In genomic region chr19:24469216-24469615, GRCm38 (mm10) we compare ENCODE assay signal across 28 mouse cellular contexts. TPM values are rescaled to one million over a fixed set of nuclear protein-coding genes. Genes with fewer than 3 reads are reported as not detected.
DNase-seq lines count a peak whose midpoint lies in the region; ATAC-seq lines count a peak whose summit lies in the region.
"Had no signal": no experiment of that assay in that cellular context is flagged by ENCODE, and none has a peak within 500 bp of the region (broad histone marks: within the 10 kb centered on the region; RNA-seq: fewer than 3 reads in every experiment).

No protein-coding gene starts in this region.

- ATAC-seq in heart, embryonic 11.5 days (replicated peaks; ENCODE audit: insufficient number of reproducible peaks, low FRiP score, low TSS enrichment) = no peak
- ATAC-seq in heart, embryonic 16.5 days (replicated peaks; ENCODE audit: extremely low read depth, insufficient read depth, low FRiP score) = 0 out of 2 replicates have a peak, but pooled peaks have one; percentile 49
- ATAC-seq in kidney, embryonic 15.5 days (replicated peaks; ENCODE audit: low FRiP score) = peak; percentile 79
- ATAC-seq: forebrain, embryonic 14.5 days; Patski had no signal

- H3K4me1 ChIP-seq in heart, embryonic 11.5 days (ENCODE audit: control insufficient read depth, insufficient read depth, low read length) = peaks cover 12% of the 10 kb centered on the region; the same call in 1 of the 2 replicates
- peaks cover 18% of the 10 kb centered on the region for H3K4me1 ChIP-seq in heart, embryonic 16.5 days (ENCODE audit: control insufficient read depth, insufficient read depth, low read length)
- H3K4me1 ChIP-seq in kidney, embryonic 15.5 days = peaks cover 15% of the 10 kb centered on the region
- H3K4me1 ChIP-seq: neural tube, embryonic 15.5 days had no signal

- no peaks in the 10 kb centered on the region for H3K27me3 ChIP-seq in heart, embryonic 11.5 days (ENCODE audit: control insufficient read depth, insufficient read depth, low read length)
- H3K27me3 ChIP-seq in heart, embryonic 16.5 days (ENCODE audit: control insufficient read depth, insufficient read depth, low read length) = no peaks in the 10 kb centered on the region
- H3K27me3 ChIP-seq in kidney, embryonic 15.5 days = no peaks in the 10 kb centered on the region
- H3K27me3 ChIP-seq: hindbrain, embryonic 13.5 days; neural tube, embryonic 15.5 days had no signal

- no peak for DNase-seq in heart, adult 11 months
- DNase-seq in heart, adult 9 months (ENCODE audit: low spot score in 2 of 2) = no peak
- DNase-seq in kidney, adult 8-10 months = no peak
- DNase-seq in layer of hippocampus, adult 9-11 months = peak; percentile 56
- no peak for DNase-seq in layer of hippocampus, postnatal 25 days (ENCODE audit: extremely low spot score in 1 of 2, low spot score in 1 of 2)
- DNase-seq: adrenal gland, postnatal 10 days; cerebellum, adult 11 months; cerebellum, adult 9-10 months; cerebellum, postnatal 36 days; gastrocnemius, adult 2 months; gastrocnemius, postnatal 36 days; heart, postnatal 14 days; kidney, adult 11 months; liver; lung, adult 2 months; lung, postnatal 10 days; midbrain, embryonic 14.5 days; right cerebral cortex, postnatal 14 days; thymus, postnatal 4 days had no signal

- 46% methylated on average over 4 of the region's 4 CpGs for WGBS in heart, embryonic 11.5 days (ENCODE audit: insufficient replicate concordance)
- 35% methylated on average over 4 of the region's 4 CpGs for WGBS in heart, embryonic 16.5 days
- 26% methylated on average over 4 of the region's 4 CpGs for WGBS in kidney, embryonic 15.5 days

- H3K36me3 ChIP-seq in heart, embryonic 11.5 days (ENCODE audit: control insufficient read depth, insufficient read depth, low read length) = no peaks in the 10 kb centered on the region; the same call in 1 of the 2 replicates
- H3K36me3 ChIP-seq in heart, embryonic 16.5 days (ENCODE audit: control insufficient read depth, insufficient read depth) = 0 out of 2 replicates have a peak, but pooled peaks cover 5% of the 10 kb centered on the region
- H3K36me3 ChIP-seq in kidney, embryonic 15.5 days = peaks cover 11% of the 10 kb centered on the region; the same call in 1 of the 2 replicates
- H3K36me3 ChIP-seq: neural tube, embryonic 15.5 days had no signal

- H3K4me3 ChIP-seq in heart, embryonic 11.5 days (ENCODE audit: low read depth, low read length) = no peak overlapping the region
- H3K4me3 ChIP-seq in heart, embryonic 16.5 days (ENCODE audit: low read length) = no peak overlapping the region
- no peak overlapping the region for H3K4me3 ChIP-seq in kidney, embryonic 15.5 days (replicated peaks)
- H3K4me3 ChIP-seq: gastrocnemius, adult 2 months; hindbrain, embryonic 13.5 days; neural tube, embryonic 15.5 days had no signal

- no peaks in the 10 kb centered on the region for H3K9me3 ChIP-seq in heart, embryonic 11.5 days (replicated peaks; ENCODE audit: control insufficient read depth, low read length)
- H3K9me3 ChIP-seq in heart, embryonic 16.5 days (replicated peaks; ENCODE audit: control insufficient read depth, low read length) = no peaks in the 10 kb centered on the region
- no peaks in the 10 kb centered on the region for H3K9me3 ChIP-seq in kidney, embryonic 15.5 days (replicated peaks)
- H3K9me3 ChIP-seq: hindbrain, embryonic 13.5 days; neural tube, embryonic 15.5 days had no signal

- H3K27ac ChIP-seq in heart, embryonic 11.5 days (ENCODE audit: low read depth, low read length) = peak overlapping the region; percentile 65; the same call in 1 of the 2 replicates
- peak overlapping the region; percentile 69; the same call in 1 of the 2 replicates for H3K27ac ChIP-seq in heart, embryonic 16.5 days (ENCODE audit: low read length)
- 0 out of 2 replicates have a peak overlapping the region, but pooled peaks have one; percentile 60 for H3K27ac ChIP-seq in kidney, embryonic 15.5 days
- H3K27ac ChIP-seq: gastrocnemius, adult 2 months; hindbrain, embryonic 13.5 days; liver, embryonic 14.5 days; macrophage; neural tube, embryonic 15.5 days had no signal

- H3K4me2 ChIP-seq in heart, embryonic 11.5 days = peak overlapping the region; percentile 23; the same call in 1 of the 2 replicates
- peak overlapping the region; percentile 41 for H3K4me2 ChIP-seq in heart, embryonic 16.5 days (ENCODE audit: low read depth, low read length)
- no peak overlapping the region for H3K4me2 ChIP-seq in kidney, embryonic 15.5 days
- H3K4me2 ChIP-seq: hindbrain, embryonic 13.5 days; neural tube, embryonic 15.5 days had no signal

- H3K9ac ChIP-seq in heart, embryonic 11.5 days (ENCODE audit: low read depth, low read length) = no peak overlapping the region; the same call in 1 of the 2 replicates
- H3K9ac ChIP-seq in heart, embryonic 16.5 days (ENCODE audit: low read length) = no peak overlapping the region
- no peak overlapping the region for H3K9ac ChIP-seq in kidney, embryonic 15.5 days
- H3K9ac ChIP-seq: hindbrain, embryonic 13.5 days; liver, embryonic 14.5 days; neural tube, embryonic 15.5 days had no signal

RNA-seq across cellular contexts. Expression of gene Fam122a, which starts 7.9 kb away (rescaled TPM):
- polyA plus RNA-seq in heart, embryonic 11.5 days (2014; fragmentation: Nextera tagmentation; extraction: Ambion mirVana) = 42.6 and 43.5 TPM in 2 replicates
- 40.2 and 43.4 TPM in 2 replicates for polyA plus RNA-seq in heart, embryonic 16.5 days (2015; fragmentation: Nextera tagmentation; extraction: Ambion mirVana)
- polyA plus RNA-seq in kidney, embryonic 15.5 days (2015; fragmentation: Nextera tagmentation; extraction: Ambion mirVana) = 48.0 and 49.7 TPM in 2 replicates
- 10 to 100 TPM; 31.4 to 39.5 TPM for total RNA-seq in layer of hippocampus, postnatal 25 days (2021)
